Mouse (Mus musculus): ENCODE results near the gene Exoc3. TPM values are rescaled to one million over a fixed set of nuclear protein-coding genes. Genes with fewer than 3 reads are reported as not detected.

Gene Exoc3
- polyA plus RNA-seq (2015; fragmentation: Nextera tagmentation; extraction: Ambion mirVana) = 117 and 118 TPM in 2 replicates

DNA sequence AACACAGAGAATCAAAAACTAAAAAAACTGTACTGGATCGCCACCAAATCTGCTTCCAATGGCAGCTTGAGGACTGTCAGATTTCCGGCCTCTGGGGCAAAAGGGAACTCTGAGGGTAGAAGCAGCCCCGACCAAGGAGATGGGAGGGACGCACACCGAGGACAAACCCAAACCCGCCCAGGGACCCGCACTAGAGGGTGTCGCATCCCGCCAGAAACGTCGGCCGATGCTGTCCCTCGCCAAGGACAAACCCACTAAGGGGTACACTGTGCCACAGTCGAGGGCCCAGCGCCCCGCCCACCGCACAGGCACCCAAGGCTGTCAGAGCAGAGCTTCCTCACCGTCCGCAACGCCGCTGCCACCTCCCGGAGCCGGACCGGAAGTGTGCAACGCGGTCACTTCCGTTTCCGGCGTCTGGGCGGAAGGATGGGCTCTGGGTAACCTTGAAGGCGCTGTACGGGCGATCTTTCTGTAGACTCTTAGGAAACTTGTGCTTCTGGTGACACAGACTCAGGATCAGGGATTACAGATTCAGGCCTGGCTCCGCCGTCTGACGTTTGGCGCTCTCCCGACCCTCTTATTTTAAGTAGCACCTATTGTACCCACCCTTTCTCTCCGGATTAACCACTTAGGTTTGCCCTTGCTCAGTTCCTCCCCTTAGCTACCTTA is at the start of gene Exoc3:
Exoc3 (minus strand) TSS at position 416 of the 669 bp plus-strand sequence.
- peak within 1 kb of the TSS; percentile 93 for H3K9ac ChIP-seq (ENCODE audit: low read depth, low read length)
- ATAC-seq = peak; percentile 99
- no peaks in the 10 kb centered on the region for H3K27me3 ChIP-seq (replicated peaks; ENCODE audit: control insufficient read depth, insufficient read depth, low read length)
- no peaks in the 10 kb centered on the region for H3K9me3 ChIP-seq (ENCODE audit: control insufficient read depth, low read length)
- H3K27ac ChIP-seq (ENCODE audit: low read depth, low read length) = peak within 1 kb of the TSS; percentile 96
- under 1% methylated on average over 39 of the region's 39 CpGs for WGBS
- H3K36me3 ChIP-seq (ENCODE audit: control insufficient read depth, insufficient read depth, low read length) = 0 out of 2 replicates have a peak, but pooled peaks cover 5% of the 10 kb centered on the region
- peaks cover 19% of the 10 kb centered on the region for H3K4me1 ChIP-seq (ENCODE audit: control insufficient read depth, insufficient read depth, low read depth, low read length)
- peak within 1 kb of the TSS; percentile 75 for H3K4me2 ChIP-seq (ENCODE audit: low read length)
- H3K4me3 ChIP-seq (ENCODE audit: low read length) = peak within 1 kb of the TSS; percentile 90

DNA sequence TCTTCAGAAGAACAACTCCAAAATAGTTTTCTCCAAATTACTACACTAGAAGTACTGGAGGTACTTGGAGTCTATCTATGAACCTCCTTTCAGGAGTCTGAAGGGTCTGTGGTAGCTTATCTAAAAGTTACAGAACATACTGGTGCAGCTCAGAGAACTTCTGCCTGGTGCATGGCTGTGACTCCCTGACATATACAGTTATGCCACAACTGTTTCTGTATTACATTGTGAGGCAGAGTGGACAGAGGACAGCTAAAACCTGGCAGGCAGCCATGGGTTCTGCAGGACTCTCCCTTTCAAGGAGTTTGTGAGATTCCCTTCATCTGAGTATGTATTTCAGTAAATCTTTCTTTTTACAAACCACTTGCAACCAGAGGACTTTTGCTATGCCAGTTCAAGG is 38.0 kb upstream of the Exoc3 start:
- H3K4me2 ChIP-seq (ENCODE audit: low read length) = no peak overlapping the region
- no peaks in the 10 kb centered on the region for H3K9me3 ChIP-seq (ENCODE audit: control insufficient read depth, low read length)
- H3K9ac ChIP-seq (ENCODE audit: low read depth, low read length) = no peak overlapping the region
- H3K4me1 ChIP-seq (ENCODE audit: control insufficient read depth, insufficient read depth, low read depth, low read length) = peaks cover 8% of the 10 kb centered on the region
- H3K27me3 ChIP-seq (replicated peaks; ENCODE audit: control insufficient read depth, insufficient read depth, low read length) = no peaks in the 10 kb centered on the region
- H3K36me3 ChIP-seq (ENCODE audit: control insufficient read depth, insufficient read depth, low read length) = no peaks in the 10 kb centered on the region
- no peak overlapping the region for H3K4me3 ChIP-seq (ENCODE audit: low read length)
- no peak for ATAC-seq
- H3K27ac ChIP-seq (ENCODE audit: low read depth, low read length) = no peak overlapping the region

DNA sequence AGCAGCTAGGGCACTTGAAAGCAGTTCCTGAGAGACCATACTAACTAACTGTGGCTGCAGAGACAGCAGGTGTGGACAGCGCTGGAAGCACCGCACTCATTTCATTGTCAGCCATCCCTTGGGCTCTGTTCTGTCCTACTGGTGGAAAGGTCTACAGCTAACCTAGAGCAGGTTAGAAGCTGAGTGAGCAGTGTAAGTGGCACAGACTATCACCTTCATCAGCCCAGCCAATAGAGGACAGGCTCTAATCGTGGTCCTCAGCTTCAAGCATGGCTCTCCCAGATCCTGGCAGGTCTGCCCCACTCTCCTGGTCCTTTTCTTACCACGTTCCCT is 37.3 kb upstream of the Exoc3 start:
- WGBS = 50% methylated on average over 4 of the region's 4 CpGs
- peaks cover 8% of the 10 kb centered on the region for H3K4me1 ChIP-seq (ENCODE audit: control insufficient read depth, insufficient read depth, low read depth, low read length)
- peak; percentile 87 for ATAC-seq
- peak overlapping the region; percentile 18; the same call in 1 of the 2 replicates for H3K27ac ChIP-seq (ENCODE audit: low read depth, low read length)
- H3K4me2 ChIP-seq (ENCODE audit: low read length) = peak overlapping the region; percentile 50
- no peaks in the 10 kb centered on the region for H3K27me3 ChIP-seq (replicated peaks; ENCODE audit: control insufficient read depth, insufficient read depth, low read length)
- H3K36me3 ChIP-seq (ENCODE audit: control insufficient read depth, insufficient read depth, low read length) = no peaks in the 10 kb centered on the region
- peak overlapping the region; percentile 22; the same call in 1 of the 2 replicates for H3K4me3 ChIP-seq (ENCODE audit: low read length)
- H3K9ac ChIP-seq (ENCODE audit: low read depth, low read length) = no peak overlapping the region
- no peaks in the 10 kb centered on the region for H3K9me3 ChIP-seq (ENCODE audit: control insufficient read depth, low read length)

DNA sequence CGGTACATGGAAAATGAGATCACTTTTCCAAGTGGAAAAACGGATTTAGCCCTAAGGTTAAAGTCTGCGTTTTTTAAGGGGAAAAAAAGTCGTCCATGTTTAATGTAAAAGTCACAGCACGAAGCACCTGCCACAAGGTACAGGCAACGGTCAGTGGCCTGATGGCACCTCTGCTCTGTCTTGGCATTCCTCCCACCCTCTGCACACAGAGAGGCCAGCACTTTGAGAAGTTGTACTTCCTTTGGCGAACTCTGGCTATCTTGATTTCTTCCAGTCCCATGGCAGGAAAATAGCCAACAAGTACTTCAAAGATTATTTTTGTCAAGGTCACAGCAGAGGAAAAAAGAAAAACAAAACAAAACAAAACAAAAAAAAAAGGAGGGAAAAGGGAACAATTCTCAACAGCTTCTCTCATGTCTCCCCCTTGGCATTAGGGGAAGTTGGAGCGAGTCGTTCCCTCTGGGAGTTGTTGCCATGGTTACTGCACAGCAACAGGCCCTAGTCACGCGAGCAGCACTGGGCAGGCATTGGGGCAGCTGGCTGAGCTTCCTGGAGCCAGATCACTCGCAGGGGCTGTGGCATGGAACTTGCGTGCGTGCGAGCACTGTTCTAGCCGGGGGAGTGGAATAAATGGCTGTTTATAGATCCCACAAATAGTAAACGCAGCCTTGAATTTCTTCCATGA is 36.8 kb upstream of the Exoc3 start:
- 19% methylated on average over 17 of the region's 17 CpGs for whole genome bisulfite sequencing
- Histone ChIP-seq H3K4me1 (ENCODE audit: control insufficient read depth, insufficient read depth, low read depth, low read length) (peaks cover 8% of the 10 kb centered on the region), H3K4me3 (ENCODE audit: low read length) (peak overlapping the region; percentile 22; the same call in 1 of the 2 replicates), H3K4me2 (ENCODE audit: low read length) (peak overlapping the region; percentile 50), H3K27ac (ENCODE audit: low read depth, low read length) (peak overlapping the region; percentile 18; the same call in 1 of the 2 replicates), H3K36me3 (ENCODE audit: control insufficient read depth, insufficient read depth, low read length) (no peaks in the 10 kb centered on the region), H3K9ac (ENCODE audit: low read depth, low read length) (no peak overlapping the region), H3K9me3 (ENCODE audit: control insufficient read depth, low read length) (no peaks in the 10 kb centered on the region), H3K27me3 (replicated peaks; ENCODE audit: control insufficient read depth, insufficient read depth, low read length) (no peaks in the 10 kb centered on the region)
- peak; percentile 99 for ATAC-seq

DNA sequence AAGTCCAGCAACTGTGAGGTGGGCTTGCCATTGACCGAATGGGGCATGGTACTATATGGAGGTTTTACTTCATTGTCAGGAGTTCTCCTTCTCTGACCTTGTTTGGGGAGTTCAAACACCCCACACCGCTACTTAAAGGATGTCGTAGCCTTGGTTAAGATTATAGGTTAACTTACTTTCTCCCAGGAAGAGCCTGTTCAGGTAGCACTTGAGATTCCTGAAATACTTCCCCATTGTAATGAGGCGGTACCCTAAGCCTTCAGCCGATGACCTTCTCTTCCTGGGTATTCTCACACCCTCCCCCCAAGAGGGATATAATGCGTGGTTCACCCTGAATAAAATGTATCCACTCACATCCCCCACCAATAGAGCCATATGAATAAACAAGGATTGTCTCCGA is 29.0 kb upstream of the Exoc3 start:
- Histone ChIP-seq H3K9me3 (ENCODE audit: control insufficient read depth, low read length) (no peaks in the 10 kb centered on the region), H3K4me3 (ENCODE audit: low read length) (no peak overlapping the region), H3K4me1 (ENCODE audit: control insufficient read depth, insufficient read depth, low read depth, low read length) (no peaks in the 10 kb centered on the region), H3K9ac (ENCODE audit: low read depth, low read length) (no peak overlapping the region), H3K27me3 (replicated peaks; ENCODE audit: control insufficient read depth, insufficient read depth, low read length) (no peaks in the 10 kb centered on the region), H3K27ac (ENCODE audit: low read depth, low read length) (no peak overlapping the region), H3K4me2 (ENCODE audit: low read length) (no peak overlapping the region), H3K36me3 (ENCODE audit: control insufficient read depth, insufficient read depth, low read length) (no peaks in the 10 kb centered on the region)
- WGBS = 83% methylated on average over 7 of the region's 7 CpGs
- no peak for ATAC-seq

DNA sequence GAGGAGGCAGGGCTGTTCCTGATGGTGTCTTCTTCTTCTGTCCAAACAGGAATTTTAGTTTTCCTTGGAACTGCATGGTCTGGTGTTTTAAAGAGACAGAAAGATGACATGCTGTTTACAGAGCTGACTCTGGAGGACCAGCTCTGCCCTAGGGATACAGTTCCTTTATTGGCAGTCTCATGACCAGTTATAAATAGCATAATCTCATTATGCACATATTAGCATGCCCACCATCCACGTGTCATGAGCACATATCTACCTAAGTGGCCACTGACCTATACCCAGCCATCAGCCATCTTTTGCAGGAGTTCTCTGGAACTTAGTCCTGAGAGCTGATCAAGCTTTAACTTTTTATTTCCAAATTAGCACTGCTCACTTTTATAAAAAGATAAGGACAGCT is 12.1 kb upstream of the Exoc3 start:
- 41% methylated on average over 1 of the region's 1 CpGs for WGBS

DNA sequence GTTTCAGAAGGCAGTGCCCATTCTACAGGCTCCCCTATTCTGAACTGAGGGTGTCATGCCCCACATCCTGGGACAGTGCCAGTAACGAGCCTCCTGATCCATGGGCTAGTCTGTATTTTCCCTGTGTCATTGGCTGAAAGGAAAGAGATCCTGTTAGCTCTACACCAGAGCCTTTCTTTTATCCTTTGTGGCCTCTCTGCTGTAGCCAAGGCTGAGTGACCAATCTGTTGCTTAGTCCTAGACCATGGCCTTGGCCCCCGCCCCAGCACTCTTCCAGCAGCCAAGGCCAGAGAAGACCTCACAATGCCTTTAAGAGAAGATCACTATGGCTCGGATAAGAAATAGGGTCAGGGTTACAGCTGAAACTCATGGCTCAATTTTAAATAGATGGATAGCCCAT is 9.9 kb upstream of the Exoc3 start:
- no peak overlapping the region for H3K9ac ChIP-seq (ENCODE audit: low read depth, low read length)
- ATAC-seq = no peak
- H3K4me2 ChIP-seq (ENCODE audit: low read length) = no peak overlapping the region
- no peak overlapping the region for H3K4me3 ChIP-seq (ENCODE audit: low read length)
- no peaks in the 10 kb centered on the region for H3K36me3 ChIP-seq (ENCODE audit: control insufficient read depth, insufficient read depth, low read length)
- 84% methylated on average over 3 of the region's 3 CpGs for WGBS
- no peaks in the 10 kb centered on the region for H3K27me3 ChIP-seq (replicated peaks; ENCODE audit: control insufficient read depth, insufficient read depth, low read length)
- H3K4me1 ChIP-seq (ENCODE audit: control insufficient read depth, insufficient read depth, low read depth, low read length) = no peaks in the 10 kb centered on the region
- H3K9me3 ChIP-seq (ENCODE audit: control insufficient read depth, low read length) = no peaks in the 10 kb centered on the region
- H3K27ac ChIP-seq (ENCODE audit: low read depth, low read length) = no peak overlapping the region

More for the DNA sequence above, 12.1 kb upstream of the Exoc3 start:
- no peak overlapping the region for H3K4me2 ChIP-seq (ENCODE audit: low read length)
- no peak for ATAC-seq
- H3K36me3 ChIP-seq (ENCODE audit: control insufficient read depth, insufficient read depth, low read length) = no peaks in the 10 kb centered on the region
- H3K4me1 ChIP-seq (ENCODE audit: control insufficient read depth, insufficient read depth, low read depth, low read length) = no peaks in the 10 kb centered on the region
- no peak overlapping the region for H3K9ac ChIP-seq (ENCODE audit: low read depth, low read length)
- no peak overlapping the region for H3K27ac ChIP-seq (ENCODE audit: low read depth, low read length)
- no peaks in the 10 kb centered on the region for H3K27me3 ChIP-seq (replicated peaks; ENCODE audit: control insufficient read depth, insufficient read depth, low read length)
- no peak overlapping the region for H3K4me3 ChIP-seq (ENCODE audit: low read length)
- H3K9me3 ChIP-seq (ENCODE audit: control insufficient read depth, low read length) = no peaks in the 10 kb centered on the region

DNA sequence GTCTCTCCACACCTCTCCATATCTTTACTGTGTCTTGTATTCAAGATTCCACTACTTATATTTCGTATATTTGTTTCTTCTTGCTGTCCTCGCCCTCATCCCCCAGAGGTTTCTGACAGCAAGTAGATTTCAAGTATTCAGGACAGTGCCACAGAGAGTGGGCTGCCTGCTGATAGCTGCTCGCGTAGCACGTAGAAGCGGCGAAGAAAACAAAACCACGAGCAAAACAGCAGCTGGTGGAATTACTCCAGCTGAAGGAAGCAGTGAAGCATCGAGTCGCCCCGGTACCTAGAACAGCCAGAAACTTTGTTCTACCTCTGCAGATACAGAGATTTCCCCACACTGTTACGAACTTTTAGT is 434 bp upstream of the Exoc3 start:
- peaks cover 19% of the 10 kb centered on the region for H3K4me1 ChIP-seq (ENCODE audit: control insufficient read depth, insufficient read depth, low read depth, low read length)
- peak overlapping the region; percentile 90 for H3K4me3 ChIP-seq (ENCODE audit: low read length)
- H3K27me3 ChIP-seq (replicated peaks; ENCODE audit: control insufficient read depth, insufficient read depth, low read length) = no peaks in the 10 kb centered on the region
- peak; percentile 61; the same call in 1 of the 2 replicates for ATAC-seq
- H3K27ac ChIP-seq (ENCODE audit: low read depth, low read length) = peak overlapping the region; percentile 96
- WGBS = 15% methylated on average over 12 of the region's 12 CpGs
- H3K9ac ChIP-seq (ENCODE audit: low read depth, low read length) = peak overlapping the region; percentile 93
- H3K9me3 ChIP-seq (ENCODE audit: control insufficient read depth, low read length) = no peaks in the 10 kb centered on the region
- H3K36me3 ChIP-seq (ENCODE audit: control insufficient read depth, insufficient read depth, low read length) = 0 out of 2 replicates have a peak, but pooled peaks cover 2% of the 10 kb centered on the region
- H3K4me2 ChIP-seq (ENCODE audit: low read length) = peak overlapping the region; percentile 75

DNA sequence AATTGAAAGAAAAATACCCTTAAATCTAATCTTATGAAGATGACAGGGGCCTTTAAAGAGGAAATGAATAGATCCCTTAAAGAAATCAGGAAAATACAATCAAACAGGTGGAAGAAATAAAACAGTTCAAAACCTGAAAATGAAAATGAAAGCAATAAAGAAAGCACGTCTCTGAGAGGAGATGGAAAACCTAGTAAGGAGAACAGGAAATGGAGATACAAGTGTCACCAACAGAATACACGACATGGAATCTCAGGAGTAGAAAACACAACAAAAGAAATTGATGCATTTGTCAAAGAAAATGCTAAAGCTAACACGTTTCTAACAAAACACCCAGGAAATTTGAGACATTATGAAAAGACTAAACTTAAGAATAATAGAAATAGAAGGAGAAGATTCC is 12.1 kb downstream of the Exoc3 start:
- Histone ChIP-seq H3K4me2 (ENCODE audit: low read length) (no peak overlapping the region), H3K27ac (ENCODE audit: low read depth, low read length) (no peak overlapping the region), H3K9ac (ENCODE audit: low read depth, low read length) (no peak overlapping the region), H3K4me1 (ENCODE audit: control insufficient read depth, insufficient read depth, low read depth, low read length) (no peaks in the 10 kb centered on the region), H3K9me3 (ENCODE audit: control insufficient read depth, low read length) (no peaks in the 10 kb centered on the region), H3K4me3 (ENCODE audit: low read length) (no peak overlapping the region), H3K36me3 (ENCODE audit: control insufficient read depth, insufficient read depth, low read length) (peaks cover 27% of the 10 kb centered on the region), H3K27me3 (replicated peaks; ENCODE audit: control insufficient read depth, insufficient read depth, low read length) (no peaks in the 10 kb centered on the region)
- no peak for ATAC-seq
- 89% methylated on average over 3 of the region's 3 CpGs for WGBS
